Mouse (Mus musculus) limb, embryonic 12.5 days (tissue): Measurements from ENCODE around the gene Rab22a. TPM values are rescaled to one million over a fixed set of nuclear protein-coding genes. Genes with fewer than 3 reads are reported as not detected.

Experiments used
- ATAC-seq: fragments of 200-750 bp; cut with Nextera tagmentation; 2 replicates; pipeline ENCODE4 v1.8.0; 2017; ENCODE audit warnings: low read depth, moderate TSS enrichment; ENCODE audit not compliant: insufficient number of reproducible peaks, insufficient read depth, low FRiP score, low TSS enrichment
- H3K27ac ChIP-seq: fragments of 300-500 bp; sonication (generic); 2 replicates; pipeline ENCODE4 v1.5.1; 2016; ENCODE audit warnings: mild to moderate bottlenecking, moderate library complexity
- H3K27me3 ChIP-seq: fragments of 300-500 bp; sonication (generic); 2 replicates; pipeline ENCODE4 v1.6.1; 2016; ENCODE audit warnings: mild to moderate bottlenecking, moderate library complexity
- H3K36me3 ChIP-seq: fragments of 300-500 bp; sonication (generic); 2 replicates; pipeline ENCODE4 v1.6.1; 2016; ENCODE audit warnings: mild to moderate bottlenecking, moderate library complexity
- H3K4me1 ChIP-seq: fragments of 300-500 bp; sonication (generic); replicated peaks from 2 replicates; pipeline ENCODE4 v1.6.1; 2016
- H3K4me2 ChIP-seq: fragments of 300-500 bp; sonication (generic); 2 replicates; pipeline ENCODE4 v1.6.1; 2016; ENCODE audit warnings: mild to moderate bottlenecking, moderate library complexity
- H3K4me3 ChIP-seq: fragments of 300-500 bp; sonication (generic); replicated peaks from 2 replicates; pipeline ENCODE4 v1.5.1; 2016; ENCODE audit warnings: mild to moderate bottlenecking
- H3K9ac ChIP-seq: fragments of 300-500 bp; sonication (generic); replicated peaks from 2 replicates; pipeline ENCODE4 v1.6.1; 2016; ENCODE audit warnings: mild to moderate bottlenecking, moderate library complexity
- H3K9me3 ChIP-seq: fragments of 300-500 bp; sonication (generic); 2 replicates; pipeline ENCODE4 v1.6.1; 2016; ENCODE audit warnings: mild to moderate bottlenecking, moderate library complexity
- WGBS: fragments of 180-500 bp; shearing (Covaris S2); methylation state at CpG from one replicate; pipeline ENCODE4 v1.1.7; 2016; 5-methylcytosine and 5-hydroxymethylcytosine counted together
- polyA plus RNA-seq: library from polyadenylated mRNA; unstranded; fragments of >200 nt; fragmentation: Nextera tagmentation; extraction: Ambion mirVana; gene quantifications from 2 replicates; pipeline ENCODE4 v1.2.1, GENCODE M21; 2016

Rab22a gene
- polyA plus RNA-seq, 1 experiment from 2014 or later: 47.6 TPM

- H3K4me1 ChIP-seq: peaks cover 17% of the 10 kb centered on the region
- H3K9ac ChIP-seq: no peak overlapping the region
- 0 out of 2 replicates have a peak overlapping the region, but pooled peaks have one; percentile 41 for H3K27ac ChIP-seq
- 0 out of 2 replicates have a peak, but pooled peaks cover 2% of the 10 kb centered on the region for H3K9me3 ChIP-seq
- no peak overlapping the region for H3K4me2 ChIP-seq
- ATAC-seq: no peak
- H3K4me3 ChIP-seq: no peak overlapping the region
- H3K27me3 ChIP-seq: no peaks in the 10 kb centered on the region
- H3K36me3 ChIP-seq: peaks cover 10% of the 10 kb centered on the region; the same call in 1 of the 2 replicates
- WGBS: 59% methylated on average over 15 of the region's 15 CpGs
These were observed 17.1 kb upstream of the Rab22a start for GRCm38 (mm10) chr2:173642262-173642999.

DNA sequence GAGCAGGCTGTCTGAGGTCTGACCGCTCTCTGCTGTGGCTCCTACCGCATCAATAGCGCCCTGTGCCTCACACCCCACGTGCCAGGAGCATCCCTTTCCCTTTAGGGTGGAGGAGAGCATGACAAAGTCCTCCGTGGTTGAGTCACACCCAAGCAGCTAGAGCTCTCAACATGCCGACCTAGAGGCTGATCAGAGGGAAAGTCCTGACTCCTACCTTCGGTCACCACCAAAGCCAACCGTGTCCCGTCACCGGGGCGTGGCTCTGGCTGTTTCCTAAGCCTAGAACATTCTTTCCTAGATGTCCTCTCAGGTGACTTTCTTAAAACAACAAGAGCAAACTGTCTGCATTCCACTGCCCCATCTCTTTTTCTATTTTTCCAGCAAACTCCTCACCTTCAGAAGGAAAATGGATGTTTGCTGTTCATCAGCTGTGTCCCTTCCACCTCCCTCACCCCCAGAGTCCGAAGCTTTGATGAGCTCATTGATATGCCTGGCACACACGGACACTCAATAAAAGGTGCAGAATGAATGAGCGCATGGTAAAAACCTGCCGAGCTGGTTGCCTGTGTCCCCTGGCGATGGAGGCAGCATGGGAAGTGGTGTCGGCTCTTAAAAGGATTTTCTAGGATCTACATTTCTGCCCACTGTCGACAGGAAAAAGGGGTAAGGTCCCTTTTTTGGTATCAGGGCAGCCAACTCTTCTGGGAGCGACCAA, 12.2 kb upstream of the Rab22a start:
- Histone ChIP-seq H3K36me3 (peaks cover 26% of the 10 kb centered on the region), H3K9me3 (0 out of 2 replicates have a peak, but pooled peaks cover 12% of the 10 kb centered on the region), H3K27me3 (no peaks in the 10 kb centered on the region), H3K9ac (no peak overlapping the region), H3K4me3 (no peak overlapping the region), H3K4me1 (0 out of 2 replicates have a peak, but pooled peaks cover 9% of the 10 kb centered on the region), H3K27ac (no peak overlapping the region), H3K4me2 (no peak overlapping the region)
- no peak for ATAC-seq
- 85% methylated on average over 19 of the region's 19 CpGs for WGBS

DNA sequence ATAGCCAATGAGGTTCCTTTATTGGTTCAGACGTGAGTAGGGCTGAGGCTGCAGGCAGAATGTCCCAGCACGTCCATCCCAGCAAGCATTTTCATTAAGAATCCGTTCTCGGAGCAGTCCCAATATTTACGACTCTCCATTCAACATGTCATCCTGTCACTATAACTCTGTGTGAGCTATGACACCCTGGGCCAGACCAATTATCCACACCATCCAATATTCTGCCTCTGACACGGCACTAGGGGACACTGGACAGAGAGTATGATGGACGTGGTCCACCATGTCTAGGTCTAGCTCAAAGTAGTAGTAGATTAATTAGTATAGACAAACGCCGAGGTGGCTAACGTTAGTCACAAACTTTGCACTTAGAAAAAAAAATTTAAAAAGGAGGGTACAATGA, 9.8 kb upstream of the Rab22a start:
- Histone ChIP-seq H3K4me1 (0 out of 2 replicates have a peak, but pooled peaks cover 3% of the 10 kb centered on the region), H3K4me3 (no peak overlapping the region), H3K36me3 (peaks cover 26% of the 10 kb centered on the region), H3K27me3 (no peaks in the 10 kb centered on the region), H3K4me2 (no peak overlapping the region), H3K27ac (no peak overlapping the region), H3K9ac (no peak overlapping the region), H3K9me3 (0 out of 2 replicates have a peak, but pooled peaks cover 12% of the 10 kb centered on the region)
- 66% methylated on average over 10 of the region's 10 CpGs for WGBS
- no peak for ATAC-seq

DNA sequence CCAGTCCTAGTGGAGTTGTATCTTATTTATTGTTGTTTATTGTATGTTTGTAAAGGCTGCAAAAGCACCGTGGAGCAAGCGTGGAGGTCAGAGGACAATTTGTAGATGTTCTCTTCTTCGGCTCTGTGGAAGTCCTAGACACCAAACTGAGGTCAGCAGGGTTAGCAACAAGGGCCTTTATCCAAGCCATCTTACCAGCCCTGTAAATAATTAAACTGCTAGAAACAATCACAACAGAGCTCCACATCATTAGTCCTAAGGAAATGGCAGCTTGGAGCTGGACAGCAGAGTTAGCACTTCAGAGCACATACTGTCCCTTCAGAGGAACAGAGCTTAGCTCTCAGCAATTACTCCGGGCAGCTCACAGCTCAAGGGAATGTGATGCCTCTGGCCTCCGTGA, 6.0 kb upstream of the Rab22a start:
- no peak overlapping the region for H3K9ac ChIP-seq
- H3K4me3 ChIP-seq: no peak overlapping the region
- no peak overlapping the region for H3K27ac ChIP-seq
- no peaks in the 10 kb centered on the region for H3K27me3 ChIP-seq
- 0 out of 2 replicates have a peak, but pooled peaks cover 8% of the 10 kb centered on the region for H3K9me3 ChIP-seq
- WGBS: 74% methylated on average over 5 of the region's 5 CpGs
- ATAC-seq: no peak
- H3K4me2 ChIP-seq: no peak overlapping the region
- peaks cover 18% of the 10 kb centered on the region for H3K36me3 ChIP-seq
- H3K4me1 ChIP-seq: peaks cover 12% of the 10 kb centered on the region

DNA sequence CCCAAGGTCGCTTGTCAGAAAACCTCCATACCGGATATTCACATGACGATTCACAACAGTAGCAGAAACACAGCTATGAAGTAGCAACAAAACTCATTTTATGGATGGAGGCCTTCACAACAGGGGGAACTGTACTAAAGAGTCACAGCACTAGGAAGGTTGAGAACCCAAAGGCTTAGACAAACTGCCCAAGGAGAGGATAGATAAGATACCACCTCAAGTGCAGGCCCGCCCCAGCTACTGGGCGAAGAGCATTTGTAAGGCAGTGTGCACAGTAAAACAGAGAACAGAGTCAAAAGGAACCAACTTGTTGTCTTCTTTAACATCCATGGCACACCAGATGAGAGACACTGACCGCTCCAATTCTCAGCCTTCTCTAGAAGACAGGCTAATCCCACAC, 1.8 kb upstream of the Rab22a start:
- Histone ChIP-seq H3K9me3 (no peaks in the 10 kb centered on the region), H3K9ac (no peak overlapping the region), H3K27me3 (no peaks in the 10 kb centered on the region), H3K4me1 (peaks cover 20% of the 10 kb centered on the region), H3K4me3 (no peak overlapping the region), H3K36me3 (peaks cover 19% of the 10 kb centered on the region), H3K4me2 (peak overlapping the region; percentile 64; the same call in 1 of the 2 replicates), H3K27ac (no peak overlapping the region)
- no peak for ATAC-seq
- 90% methylated on average over 6 of the region's 6 CpGs for WGBS

DNA sequence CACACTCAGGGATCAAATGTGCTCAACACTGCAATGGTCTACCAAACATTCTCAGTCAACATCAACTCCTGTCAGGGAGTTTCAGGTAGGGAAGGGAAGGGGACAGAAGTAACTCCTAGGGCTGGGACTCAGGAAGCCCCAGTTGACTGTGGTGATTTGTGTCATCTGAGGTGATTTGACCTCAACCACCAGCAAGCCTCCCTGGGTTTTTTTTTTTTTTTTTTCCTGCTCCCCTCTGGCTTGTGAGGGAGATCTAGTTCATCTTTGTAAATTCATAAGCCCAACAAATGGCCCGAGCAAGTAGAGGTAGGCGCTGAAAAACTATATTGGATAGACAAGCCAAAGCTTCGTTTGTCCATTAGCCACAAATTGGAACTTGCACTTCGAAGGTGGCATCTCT, 1.0 kb upstream of the Rab22a start:
- 87% methylated on average over 4 of the region's 4 CpGs for whole genome bisulfite sequencing
- H3K9ac ChIP-seq: peak overlapping the region; percentile 70; the same call in 1 of the 2 replicates

DNA sequence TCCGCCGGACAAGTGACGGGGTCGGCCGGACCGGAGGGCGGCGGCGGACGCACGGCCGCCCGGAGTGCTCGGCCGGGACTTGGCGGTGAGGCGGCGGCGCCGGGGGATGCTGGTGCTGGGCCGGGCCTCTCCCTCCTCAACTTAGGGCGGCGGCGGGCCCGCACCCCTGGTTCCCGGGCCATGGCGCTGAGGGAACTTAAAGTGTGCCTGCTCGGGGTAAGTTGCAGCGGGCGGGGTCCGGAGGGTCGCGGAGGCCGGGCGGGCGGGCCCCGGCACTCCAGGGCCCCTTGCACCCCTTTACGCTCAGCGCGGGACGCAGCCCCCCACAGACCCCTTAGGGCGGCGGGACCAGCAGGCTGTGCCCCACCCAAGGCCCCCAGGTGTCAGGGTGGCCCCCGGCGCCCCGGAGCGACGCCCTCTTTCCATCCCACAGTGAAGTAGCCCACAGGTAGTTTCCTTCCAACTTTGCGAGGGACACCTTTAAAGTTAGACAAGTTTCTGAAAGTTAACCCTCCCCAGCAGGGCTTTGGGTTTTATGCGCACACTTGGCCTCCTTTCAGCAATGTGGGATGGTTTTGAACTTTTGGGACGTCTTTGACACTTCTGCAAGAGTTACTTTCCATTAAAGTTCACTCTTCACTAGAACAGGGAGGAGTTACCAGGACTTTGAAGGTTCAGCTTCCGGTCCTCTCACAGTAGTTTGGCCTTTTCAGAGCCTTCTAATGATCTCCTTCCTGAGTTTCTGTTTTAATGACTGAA, 545 bp downstream of the Rab22a start:
- Histone ChIP-seq H3K4me3 (peak overlapping the region; percentile 97), H3K27me3 (no peaks in the 10 kb centered on the region), H3K9ac (peak overlapping the region; percentile 94), H3K27ac (peak overlapping the region; percentile 70; the same call in 1 of the 2 replicates), H3K4me2 (peak overlapping the region; percentile 68), H3K4me1 (peaks cover 20% of the 10 kb centered on the region), H3K9me3 (no peaks in the 10 kb centered on the region), H3K36me3 (peaks cover 43% of the 10 kb centered on the region)
- WGBS: under 1% methylated on average over 35 of the region's 52 CpGs
- peak; percentile 22; the same call in 1 of the 2 replicates for ATAC-seq

More for the DNA sequence above, 1.0 kb upstream of the Rab22a start:
- Histone ChIP-seq H3K4me2 (peak overlapping the region; percentile 64), H3K4me1 (peaks cover 20% of the 10 kb centered on the region), H3K27ac (no peak overlapping the region), H3K9me3 (no peaks in the 10 kb centered on the region), H3K27me3 (no peaks in the 10 kb centered on the region), H3K36me3 (peaks cover 27% of the 10 kb centered on the region), H3K4me3 (peak overlapping the region; percentile 97)
- ATAC-seq: no peak

- Histone ChIP-seq H3K27ac (no peak overlapping the region), H3K9me3 (no peaks in the 10 kb centered on the region), H3K9ac (no peak overlapping the region), H3K36me3 (peaks cover 61% of the 10 kb centered on the region), H3K4me3 (no peak overlapping the region), H3K4me1 (peaks cover 20% of the 10 kb centered on the region), H3K4me2 (no peak overlapping the region), H3K27me3 (no peaks in the 10 kb centered on the region)
- WGBS: 90% methylated on average over 9 of the region's 9 CpGs
- no peak for ATAC-seq
These were observed 2.8 kb downstream of the Rab22a start for GRCm38 (mm10) chr2:173662255-173662950.

DNA sequence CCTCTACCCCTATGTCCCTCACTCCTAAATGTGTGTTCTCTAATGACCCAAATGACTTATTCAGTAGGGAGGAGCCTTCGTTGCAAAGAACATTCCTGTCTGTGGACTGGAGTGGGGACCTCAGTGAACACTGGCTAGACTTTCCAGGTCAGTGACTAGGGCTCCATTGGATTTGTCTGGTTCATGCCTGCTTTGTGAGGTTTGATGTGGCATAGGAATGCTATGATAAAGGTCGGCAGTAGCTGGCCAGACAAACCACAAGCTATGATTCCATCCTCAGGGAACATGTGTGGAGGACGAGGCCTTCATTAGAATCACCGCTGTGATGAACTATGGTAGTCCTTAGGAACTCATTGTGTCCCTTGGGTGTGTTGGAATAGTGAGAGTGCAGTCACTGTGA, 5.2 kb downstream of the Rab22a start:
- Histone ChIP-seq H3K27ac (no peak overlapping the region), H3K4me2 (no peak overlapping the region), H3K4me1 (peaks cover 7% of the 10 kb centered on the region; the same call in 1 of the 2 replicates), H3K9ac (no peak overlapping the region), H3K27me3 (no peaks in the 10 kb centered on the region), H3K36me3 (peaks cover 65% of the 10 kb centered on the region), H3K4me3 (no peak overlapping the region), H3K9me3 (no peaks in the 10 kb centered on the region)
- no peak for ATAC-seq
- 92% methylated on average over 4 of the region's 4 CpGs for WGBS

GRCm38 (mm10) chr2:173665271-173665670, 5.7 kb downstream of the Rab22a start:
- Histone ChIP-seq H3K9me3 (no peaks in the 10 kb centered on the region), H3K9ac (no peak overlapping the region), H3K27me3 (no peaks in the 10 kb centered on the region), H3K4me3 (no peak overlapping the region), H3K4me2 (no peak overlapping the region), H3K4me1 (peaks cover 7% of the 10 kb centered on the region; the same call in 1 of the 2 replicates), H3K27ac (no peak overlapping the region), H3K36me3 (peaks cover 65% of the 10 kb centered on the region)
- 91% methylated on average over 2 of the region's 2 CpGs for WGBS
- no peak for ATAC-seq
